Mouse (Mus musculus) liver, embryonic 12.5 days (tissue): ENCODE data around the gene Pknox2. TPM values are rescaled to one million over a fixed set of nuclear protein-coding genes. Genes with fewer than 3 reads are reported as not detected.

ENCODE experiments used
- ATAC-seq: fragments of 200-750 bp; cut with Nextera tagmentation; 2 replicates; pipeline ENCODE4 v1.8.0; 2017; ENCODE audit warnings: moderate number of reproducible peaks, mild to moderate bottlenecking, moderate library complexity
- H3K27ac ChIP-seq: fragments of 300-500 bp; sonication (generic); 2 replicates; pipeline ENCODE4 v1.5.1; 2016; ENCODE audit warnings: mild to moderate bottlenecking
- H3K27me3 ChIP-seq: fragments of 300-500 bp; sonication (generic); replicated peaks from 2 replicates; pipeline ENCODE4 v1.6.1; 2016; ENCODE audit warnings: mild to moderate bottlenecking, moderate library complexity
- H3K36me3 ChIP-seq: fragments of 300-500 bp; sonication (generic); 2 replicates; pipeline ENCODE4 v1.6.1; 2016; ENCODE audit warnings: mild to moderate bottlenecking, moderate library complexity
- H3K4me1 ChIP-seq: fragments of 300-500 bp; sonication (generic); 2 replicates; pipeline ENCODE4 v1.6.1; 2016
- H3K4me2 ChIP-seq: fragments of 300-500 bp; sonication (generic); 2 replicates; pipeline ENCODE4 v1.6.1; 2016; ENCODE audit warnings: mild to moderate bottlenecking, moderate library complexity
- H3K4me3 ChIP-seq: fragments of 300-500 bp; sonication (generic); 2 replicates; pipeline ENCODE4 v1.5.1; 2016; ENCODE audit warnings: mild to moderate bottlenecking, moderate library complexity
- H3K9ac ChIP-seq: fragments of 300-500 bp; sonication (generic); 2 replicates; pipeline ENCODE4 v1.6.1; 2016; ENCODE audit warnings: mild to moderate bottlenecking, moderate library complexity
- H3K9me3 ChIP-seq: fragments of 300-500 bp; sonication (generic); replicated peaks from 2 replicates; pipeline ENCODE4 v1.6.1; 2016; ENCODE audit warnings: mild to moderate bottlenecking, moderate library complexity
- WGBS: fragments of 180-500 bp; shearing (Covaris S2); methylation state at CpG from one replicate; pipeline ENCODE4 v1.1.7; 2016; ENCODE audit not compliant: insufficient replicate concordance; 5-methylcytosine and 5-hydroxymethylcytosine counted together
- polyA plus RNA-seq: library from polyadenylated mRNA; unstranded; fragments of >200 nt; fragmentation: Nextera tagmentation; extraction: Ambion mirVana; gene quantifications from 2 replicates; pipeline ENCODE4 v1.2.1, GENCODE M21; 2016

Gene Pknox2
- polyA plus RNA-seq, 1 experiment from 2014 or later = 0.57 TPM

- 64% methylated on average over 9 of the region's 9 CpGs for WGBS
- ATAC-seq = no peak
Measured at GRCm38 (mm10) chr9:37116632-37117413, 30.4 kb downstream of the Pknox2 start.

DNA sequence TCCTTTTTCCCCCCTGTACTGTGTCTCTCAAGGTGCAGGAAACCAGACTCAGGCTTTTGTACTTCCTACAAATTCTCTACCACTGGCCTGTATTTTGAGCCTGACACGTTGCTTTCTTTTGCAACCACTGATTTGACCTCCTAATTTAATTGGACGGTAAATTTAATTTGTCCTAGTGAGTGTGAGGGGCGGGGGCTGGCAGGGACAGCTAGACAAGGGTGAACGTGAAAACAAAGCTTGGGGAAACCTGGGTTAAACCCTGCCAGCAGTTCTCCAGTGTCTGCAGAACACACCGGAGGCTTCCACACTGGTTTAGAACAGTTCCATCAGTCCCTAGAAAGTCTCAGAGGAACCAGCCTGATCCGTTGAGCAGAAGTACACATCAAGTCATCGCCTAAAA, 31.4 kb downstream of the Pknox2 start:
- WGBS = 62% methylated on average over 7 of the region's 7 CpGs
- H3K4me1 ChIP-seq = no peaks in the 10 kb centered on the region
- no peak overlapping the region for H3K4me3 ChIP-seq
- H3K36me3 ChIP-seq = no peaks in the 10 kb centered on the region
- H3K9me3 ChIP-seq = no peaks in the 10 kb centered on the region
- no peak overlapping the region for H3K9ac ChIP-seq
- H3K27me3 ChIP-seq = peaks cover 4% of the 10 kb centered on the region; the same call in 1 of the 2 replicates
- H3K27ac ChIP-seq = no peak overlapping the region
- no peak overlapping the region for H3K4me2 ChIP-seq
- no peak for ATAC-seq

More at GRCm38 (mm10) chr9:37116632-37117413, 30.4 kb downstream of the Pknox2 start:
- H3K27ac ChIP-seq = no peak overlapping the region
- no peaks in the 10 kb centered on the region for H3K9me3 ChIP-seq
- H3K4me1 ChIP-seq = no peaks in the 10 kb centered on the region
- no peak overlapping the region for H3K4me3 ChIP-seq
- no peak overlapping the region for H3K9ac ChIP-seq
- H3K27me3 ChIP-seq = peaks cover 4% of the 10 kb centered on the region; the same call in 1 of the 2 replicates
- no peaks in the 10 kb centered on the region for H3K36me3 ChIP-seq
- no peak overlapping the region for H3K4me2 ChIP-seq

DNA sequence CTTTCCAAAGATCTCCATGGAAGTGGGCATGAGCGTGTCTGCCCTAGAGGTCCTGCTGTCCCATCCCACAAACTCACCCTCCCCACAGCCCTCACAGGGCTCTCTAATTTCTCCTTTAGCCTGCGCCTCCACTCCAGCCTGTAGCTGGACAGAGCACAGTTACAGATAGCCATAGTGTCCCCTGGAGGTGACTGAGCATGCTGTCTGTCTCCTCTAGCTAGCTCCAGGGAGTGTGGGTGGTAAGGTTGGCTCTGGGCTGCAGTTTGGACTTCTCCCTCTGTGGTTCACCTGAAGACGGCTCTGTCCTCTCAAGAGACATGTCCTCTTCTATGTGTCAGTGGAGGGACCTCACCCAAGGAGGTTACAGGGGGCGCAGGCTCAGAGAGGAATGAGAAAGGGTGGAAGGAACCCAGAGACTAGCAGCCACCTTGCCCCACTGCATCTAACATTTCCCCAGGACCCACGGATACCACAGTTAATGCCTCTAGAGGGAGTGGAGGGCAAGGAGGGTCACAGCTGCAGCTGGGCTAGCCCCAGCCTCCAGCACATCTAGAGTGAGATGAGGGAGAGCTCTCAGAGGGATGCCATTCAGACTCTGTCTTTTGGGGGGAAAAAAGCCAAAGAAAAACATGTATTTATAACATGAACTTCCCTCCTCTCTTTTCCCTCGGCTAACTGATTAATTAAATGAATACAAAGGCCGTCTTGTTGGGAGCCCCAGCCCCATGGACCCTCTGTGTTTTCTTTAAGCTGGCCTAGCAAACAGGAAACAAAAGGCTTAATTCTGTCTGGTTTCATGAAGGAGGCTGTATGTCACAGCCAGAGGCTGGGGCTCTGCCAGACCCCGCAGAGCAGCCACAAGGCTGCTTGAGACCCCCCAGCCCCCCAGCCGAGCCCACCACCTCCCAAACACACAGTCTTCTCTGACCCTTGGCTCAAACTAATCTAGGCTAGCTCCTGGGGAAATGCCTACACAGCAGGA, 32.6 kb downstream of the Pknox2 start:
- Histone ChIP-seq H3K4me1 (no peaks in the 10 kb centered on the region), H3K27me3 (peaks cover 4% of the 10 kb centered on the region; the same call in 1 of the 2 replicates), H3K9ac (no peak overlapping the region), H3K4me3 (no peak overlapping the region), H3K9me3 (no peaks in the 10 kb centered on the region), H3K27ac (no peak overlapping the region), H3K36me3 (no peaks in the 10 kb centered on the region), H3K4me2 (no peak overlapping the region)
- 36% methylated on average over 9 of the region's 9 CpGs for WGBS
- no peak for ATAC-seq

DNA sequence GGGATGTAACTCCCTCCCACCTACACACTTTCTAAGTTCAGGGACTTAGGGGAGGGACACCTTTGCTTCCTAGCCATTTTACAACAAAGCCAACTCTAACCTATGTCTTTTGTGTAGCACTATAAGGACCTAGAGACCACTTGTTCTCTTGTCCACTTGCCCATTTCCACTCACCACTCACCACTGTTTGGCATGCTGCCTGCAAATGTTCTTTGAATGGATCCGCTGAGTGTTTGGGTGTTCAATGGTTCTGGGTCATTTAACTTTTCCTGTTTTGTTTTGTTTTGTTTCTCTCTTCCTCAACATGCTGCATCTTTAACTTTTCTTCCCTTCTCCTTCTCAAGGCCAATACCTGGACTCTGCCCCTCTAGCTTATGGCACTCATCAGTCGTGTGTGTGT, 39.7 kb downstream of the Pknox2 start:
- 66% methylated on average over 2 of the region's 2 CpGs for WGBS
- no peaks in the 10 kb centered on the region for H3K4me1 ChIP-seq
- no peak for ATAC-seq
- H3K36me3 ChIP-seq = no peaks in the 10 kb centered on the region
- H3K9ac ChIP-seq = no peak overlapping the region
- no peak overlapping the region for H3K27ac ChIP-seq
- H3K4me3 ChIP-seq = no peak overlapping the region
- H3K9me3 ChIP-seq = no peaks in the 10 kb centered on the region
- no peaks in the 10 kb centered on the region for H3K27me3 ChIP-seq
- no peak overlapping the region for H3K4me2 ChIP-seq

- Histone ChIP-seq H3K4me2 (no peak overlapping the region), H3K4me1 (no peaks in the 10 kb centered on the region), H3K9ac (no peak overlapping the region), H3K9me3 (no peaks in the 10 kb centered on the region), H3K27me3 (no peaks in the 10 kb centered on the region), H3K4me3 (no peak overlapping the region), H3K27ac (no peak overlapping the region), H3K36me3 (no peaks in the 10 kb centered on the region)
- WGBS = 41% methylated on average over 3 of the region's 3 CpGs
- no peak for ATAC-seq
Measured at GRCm38 (mm10) chr9:37106808-37107207, 40.4 kb downstream of the Pknox2 start.

DNA sequence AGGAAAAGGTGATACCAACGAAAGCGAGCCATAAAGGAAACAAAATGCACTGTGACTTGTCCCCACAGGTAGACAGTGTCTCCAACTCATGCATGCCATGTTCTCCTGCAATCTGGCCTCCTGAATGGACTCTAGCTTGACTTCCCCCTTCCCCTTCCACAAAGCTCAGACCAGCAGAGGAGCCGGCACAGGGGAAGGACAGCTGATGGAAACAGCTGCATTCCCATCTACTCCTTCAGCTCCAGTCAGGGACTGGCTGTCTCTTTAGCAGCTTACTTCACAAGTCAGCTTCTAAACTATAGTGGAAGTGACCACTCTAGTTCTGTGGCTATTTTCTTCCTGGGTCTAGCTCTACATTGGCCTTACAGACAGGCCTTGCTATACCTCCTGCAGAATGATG, 43.0 kb downstream of the Pknox2 start:
- Histone ChIP-seq H3K9me3 (no peaks in the 10 kb centered on the region), H3K9ac (no peak overlapping the region), H3K4me1 (no peaks in the 10 kb centered on the region), H3K4me3 (no peak overlapping the region), H3K36me3 (no peaks in the 10 kb centered on the region), H3K27me3 (no peaks in the 10 kb centered on the region), H3K4me2 (no peak overlapping the region), H3K27ac (no peak overlapping the region)
- ATAC-seq = no peak
- WGBS = 69% methylated on average over 3 of the region's 3 CpGs

GRCm38 (mm10) chr9:37103778-37104177, 43.4 kb downstream of the Pknox2 start:
- 46% methylated on average over 5 of the region's 5 CpGs for WGBS
- no peak overlapping the region for H3K9ac ChIP-seq
- no peak for ATAC-seq

GRCm38 (mm10) chr9:37101059-37101940, 45.9 kb downstream of the Pknox2 start:
- Histone ChIP-seq H3K9me3 (no peaks in the 10 kb centered on the region), H3K4me1 (no peaks in the 10 kb centered on the region), H3K36me3 (no peaks in the 10 kb centered on the region), H3K9ac (no peak overlapping the region), H3K4me3 (no peak overlapping the region), H3K27me3 (no peaks in the 10 kb centered on the region), H3K27ac (no peak overlapping the region), H3K4me2 (no peak overlapping the region)
- 54% methylated on average over 11 of the region's 11 CpGs for WGBS
- no peak for ATAC-seq

More at GRCm38 (mm10) chr9:37103778-37104177, 43.4 kb downstream of the Pknox2 start:
- no peaks in the 10 kb centered on the region for H3K36me3 ChIP-seq
- H3K4me1 ChIP-seq = no peaks in the 10 kb centered on the region
- no peaks in the 10 kb centered on the region for H3K9me3 ChIP-seq
- no peak overlapping the region for H3K27ac ChIP-seq
- no peak overlapping the region for H3K4me2 ChIP-seq
- H3K4me3 ChIP-seq = no peak overlapping the region
- H3K27me3 ChIP-seq = no peaks in the 10 kb centered on the region

- Histone ChIP-seq H3K27me3 (no peaks in the 10 kb centered on the region), H3K4me1 (no peaks in the 10 kb centered on the region), H3K36me3 (no peaks in the 10 kb centered on the region), H3K4me3 (no peak overlapping the region), H3K9me3 (no peaks in the 10 kb centered on the region), H3K4me2 (no peak overlapping the region), H3K27ac (no peak overlapping the region), H3K9ac (no peak overlapping the region)
- ATAC-seq = no peak
- WGBS = 69% methylated on average over 3 of the region's 3 CpGs
Measured at GRCm38 (mm10) chr9:37099595-37099994, 47.6 kb downstream of the Pknox2 start.

DNA sequence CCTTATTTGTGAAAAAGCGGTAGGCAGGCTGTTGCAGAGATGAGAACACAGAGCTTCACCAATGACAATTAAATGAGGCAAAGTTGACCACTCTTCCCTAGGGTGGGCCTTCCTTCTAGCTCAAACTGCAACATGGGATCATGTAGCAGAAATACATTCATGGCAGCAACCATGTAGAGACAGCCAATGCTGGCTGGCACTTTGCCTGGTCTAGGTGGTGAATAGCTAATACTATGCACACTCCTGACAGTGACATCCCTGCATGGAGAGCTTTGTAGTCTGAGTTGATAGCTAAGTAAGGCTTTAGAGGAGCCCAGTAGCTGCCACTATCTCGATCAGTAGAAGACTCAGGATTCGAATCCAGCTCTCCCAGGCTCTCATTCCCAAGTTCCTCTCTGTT, 48.6 kb downstream of the Pknox2 start:
- WGBS = 67% methylated on average over 3 of the region's 3 CpGs
- H3K4me1 ChIP-seq = no peaks in the 10 kb centered on the region
- no peak overlapping the region for H3K9ac ChIP-seq
- no peak overlapping the region for H3K27ac ChIP-seq
- no peak overlapping the region for H3K4me2 ChIP-seq
- no peaks in the 10 kb centered on the region for H3K36me3 ChIP-seq
- ATAC-seq = no peak
- no peak overlapping the region for H3K4me3 ChIP-seq
- no peaks in the 10 kb centered on the region for H3K9me3 ChIP-seq
- no peaks in the 10 kb centered on the region for H3K27me3 ChIP-seq

DNA sequence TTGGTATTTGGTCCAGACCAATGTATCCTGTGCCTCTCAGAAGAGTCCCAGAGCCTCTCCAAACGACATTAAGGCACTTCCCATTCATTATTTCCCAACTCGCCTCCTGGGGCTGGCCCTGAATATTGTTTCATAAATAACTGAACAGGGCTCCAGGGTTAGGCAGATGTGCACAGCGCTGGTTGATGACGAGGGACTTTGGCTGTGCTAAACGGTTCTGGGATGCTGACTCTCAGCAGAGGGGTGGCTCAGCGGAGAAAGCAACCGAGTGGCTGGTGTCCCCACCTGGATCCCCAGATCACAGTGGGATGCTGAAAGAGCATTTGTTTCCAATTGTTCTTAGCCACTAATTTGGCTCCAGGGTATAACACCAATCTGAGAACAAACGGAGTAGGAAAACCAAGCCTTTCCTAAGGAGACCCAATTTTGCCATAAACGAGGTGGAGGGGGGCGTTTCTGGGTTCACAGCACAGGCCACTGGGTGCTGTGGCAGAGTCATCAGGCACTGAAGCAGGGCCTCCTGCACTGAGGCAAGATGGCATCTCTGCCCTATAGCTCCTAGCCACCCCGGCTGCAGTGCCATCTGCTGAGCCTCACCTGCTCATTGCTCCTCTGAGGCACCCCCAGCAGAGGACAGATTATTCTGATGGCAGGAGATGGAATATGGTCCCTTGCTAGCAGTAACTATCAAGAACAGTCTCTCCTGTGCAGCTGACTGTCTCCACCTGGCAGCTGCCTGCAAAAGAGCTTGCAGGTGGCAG, 52.8 kb downstream of the Pknox2 start:
- no peak overlapping the region for H3K27ac ChIP-seq
- ATAC-seq = no peak
- H3K4me2 ChIP-seq = no peak overlapping the region
- no peaks in the 10 kb centered on the region for H3K9me3 ChIP-seq
- WGBS = 54% methylated on average over 11 of the region's 11 CpGs
- H3K9ac ChIP-seq = no peak overlapping the region
- no peaks in the 10 kb centered on the region for H3K36me3 ChIP-seq
- no peak overlapping the region for H3K4me3 ChIP-seq
- no peaks in the 10 kb centered on the region for H3K4me1 ChIP-seq
- H3K27me3 ChIP-seq = no peaks in the 10 kb centered on the region
